Mouse (Mus musculus) midbrain, embryonic 14.5 days (tissue): ENCODE measurements around the gene Nos2. TPM values are rescaled to one million over a fixed set of nuclear protein-coding genes. Genes with fewer than 3 reads are reported as not detected.

Source experiments
- ATAC-seq: fragments of 200-750 bp; cut with Nextera tagmentation; 2 replicates; pipeline ENCODE4 v1.8.0; 2017; ENCODE audit warnings: moderate number of reproducible peaks, moderate library complexity; ENCODE audit not compliant: low FRiP score, low TSS enrichment
- DNase-seq: peaks from one replicate; pipeline ENCODE4 v3.0.0-alpha.2; 2015
- H3K27ac ChIP-seq: fragments of 300-500 bp; sonication (generic); replicated peaks from 2 replicates; pipeline ENCODE4 v1.5.1; 2014; ENCODE audit warnings: mild to moderate bottlenecking, low read depth, low read length, moderate library complexity
- H3K27me3 ChIP-seq: fragments of 300-500 bp; sonication (generic); 2 replicates; pipeline ENCODE4 v1.6.1; 2014; ENCODE audit warnings: low read length, control low read depth, mixed read lengths; ENCODE audit not compliant: control insufficient read depth, insufficient read depth
- H3K36me3 ChIP-seq: fragments of 300-500 bp; sonication (generic); 2 replicates; pipeline ENCODE4 v1.6.1; 2014; ENCODE audit warnings: low read length, control low read depth; ENCODE audit not compliant: control insufficient read depth, insufficient read depth
- H3K4me1 ChIP-seq: fragments of 300-500 bp; sonication (generic); 2 replicates; pipeline ENCODE4 v1.6.1; 2014; ENCODE audit warnings: mild to moderate bottlenecking, antibody characterized with exemption, low read length, control low read depth; ENCODE audit not compliant: control insufficient read depth, insufficient read depth
- H3K4me2 ChIP-seq: fragments of 300-500 bp; sonication (generic); 2 replicates; pipeline ENCODE4 v1.6.1; 2014; ENCODE audit warnings: mild to moderate bottlenecking, low read length, moderate library complexity
- H3K4me3 ChIP-seq: fragments of 300-500 bp; sonication (generic); replicated peaks from 2 replicates; pipeline ENCODE4 v1.5.1; 2014; ENCODE audit warnings: low read depth, low read length
- H3K9ac ChIP-seq: fragments of 300-500 bp; sonication (generic); replicated peaks from 2 replicates; pipeline ENCODE4 v1.6.1; 2014; ENCODE audit warnings: mild to moderate bottlenecking, low read length, moderate library complexity
- H3K9me3 ChIP-seq: fragments of 300-500 bp; sonication (generic); 2 replicates; pipeline ENCODE4 v1.6.1; 2016; ENCODE audit warnings: low read length, control low read depth, mixed read lengths; ENCODE audit not compliant: control insufficient read depth
- WGBS: fragments of 180-500 bp; shearing (Covaris S2); extraction: QIAGEN DNeasy Blood & Tissue Kit; methylation state at CpG from one replicate; pipeline ENCODE4 v1.1.7; 2014; 5-methylcytosine and 5-hydroxymethylcytosine counted together
- polyA plus RNA-seq: library from polyadenylated mRNA; unstranded; fragments of >200 nt; fragmentation: Nextera tagmentation; extraction: Ambion mirVana; gene quantifications from 2 replicates; pipeline ENCODE4 v1.2.1, GENCODE M21; 2014

Gene Nos2
- polyA plus RNA-seq, 1 experiment from 2014 or later, result 1.3 TPM

GRCm38 (mm10) chr11:78915473-78915872 is 5.1 kb upstream of the Nos2 start:
- WGBS, result 85% methylated on average over 6 of the region's 6 CpGs
- no peak overlapping the region for H3K4me2 ChIP-seq
- DNase-seq (no peak), ATAC-seq (no peak)
- no peaks in the 10 kb centered on the region for H3K36me3 ChIP-seq
- no peak overlapping the region for H3K27ac ChIP-seq
- no peak overlapping the region for H3K4me3 ChIP-seq
- H3K27me3 ChIP-seq, result no peaks in the 10 kb centered on the region
- no peaks in the 10 kb centered on the region for H3K9me3 ChIP-seq
- no peak overlapping the region for H3K9ac ChIP-seq
- no peaks in the 10 kb centered on the region for H3K4me1 ChIP-seq

- Histone ChIP-seq H3K36me3 (no peaks in the 10 kb centered on the region), H3K4me3 (no peak overlapping the region), H3K4me2 (no peak overlapping the region), H3K4me1 (no peaks in the 10 kb centered on the region), H3K27ac (no peak overlapping the region), H3K9me3 (no peaks in the 10 kb centered on the region), H3K27me3 (no peaks in the 10 kb centered on the region), H3K9ac (no peak overlapping the region)
- no peak for DNase-seq
- no peak for ATAC-seq
- 74% methylated on average over 1 of the region's 1 CpGs for WGBS
These were observed 4.2 kb upstream of the Nos2 start for GRCm38 (mm10) chr11:78916410-78916809.

GRCm38 (mm10) chr11:78919745-78920144 is 842 bp upstream of the Nos2 start:
- Histone ChIP-seq H3K27ac (no peak overlapping the region), H3K27me3 (peaks cover 17% of the 10 kb centered on the region), H3K9me3 (no peaks in the 10 kb centered on the region), H3K9ac (no peak overlapping the region), H3K4me1 (no peaks in the 10 kb centered on the region), H3K36me3 (no peaks in the 10 kb centered on the region), H3K4me2 (no peak overlapping the region), H3K4me3 (no peak overlapping the region)
- no peak for DNase-seq
- 77% methylated on average over 4 of the region's 4 CpGs for WGBS
- ATAC-seq, result no peak

DNA sequence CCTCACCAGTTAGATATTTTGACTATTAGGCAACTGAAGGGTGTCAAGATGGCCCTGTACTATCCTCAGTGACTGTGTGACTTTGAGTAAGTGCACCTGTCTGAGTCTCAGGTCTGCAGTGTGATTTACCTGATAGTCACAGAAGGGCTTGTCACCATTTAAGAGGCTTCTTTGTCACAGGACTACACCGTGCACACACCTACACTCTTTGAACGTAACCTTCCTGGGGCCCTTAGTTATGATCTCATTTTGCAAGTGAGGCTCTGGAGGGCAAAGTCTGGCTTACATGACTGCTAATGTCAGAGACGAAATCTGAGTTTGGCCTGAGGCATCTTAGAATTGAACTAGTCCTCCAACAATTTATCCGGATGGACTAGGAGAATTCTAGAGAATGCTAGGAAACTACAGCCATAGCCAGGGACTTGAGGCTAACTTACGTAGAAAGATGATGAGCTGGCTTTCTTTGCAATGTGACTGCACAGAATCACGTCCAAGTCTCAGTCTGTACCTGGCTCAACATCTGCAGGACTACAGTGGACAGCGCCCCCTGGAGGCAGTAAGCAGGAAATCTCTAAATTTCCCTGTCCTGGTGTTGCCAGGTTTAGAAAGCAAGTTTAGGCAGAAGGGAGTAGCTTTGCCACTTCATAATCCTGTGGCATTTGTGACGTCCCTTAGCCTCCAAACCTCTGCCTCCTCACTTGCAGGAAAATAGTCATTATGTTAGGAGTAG is 2.3 kb downstream of the Nos2 start:
- no peak overlapping the region for H3K4me3 ChIP-seq

GRCm38 (mm10) chr11:78924111-78924510 is 3.5 kb downstream of the Nos2 start:
- Histone ChIP-seq H3K9ac (no peak overlapping the region), H3K27me3 (peaks cover 39% of the 10 kb centered on the region), H3K4me1 (0 out of 2 replicates have a peak, but pooled peaks cover 3% of the 10 kb centered on the region), H3K4me2 (no peak overlapping the region), H3K36me3 (no peaks in the 10 kb centered on the region), H3K4me3 (no peak overlapping the region), H3K9me3 (no peaks in the 10 kb centered on the region), H3K27ac (no peak overlapping the region)
- ATAC-seq (no peak), DNase-seq (no peak)
- 15% methylated on average over 9 of the region's 9 CpGs for WGBS

More for the DNA sequence above, 2.3 kb downstream of the Nos2 start:
- WGBS, result 38% methylated on average over 8 of the region's 8 CpGs
- Histone ChIP-seq H3K4me2 (no peak overlapping the region), H3K9me3 (no peaks in the 10 kb centered on the region), H3K27me3 (peaks cover 39% of the 10 kb centered on the region), H3K4me1 (0 out of 2 replicates have a peak, but pooled peaks cover 3% of the 10 kb centered on the region), H3K36me3 (no peaks in the 10 kb centered on the region), H3K27ac (no peak overlapping the region), H3K9ac (no peak overlapping the region)
- DNase-seq (peak; percentile 78), ATAC-seq (no peak)

GRCm38 (mm10) chr11:78924916-78925315 is 4.3 kb downstream of the Nos2 start:
- H3K4me3 ChIP-seq, result peak overlapping the region; percentile 26
- peak overlapping the region; percentile 52 for H3K4me2 ChIP-seq
- DNase-seq (peak; percentile 56), ATAC-seq (no peak)
- H3K36me3 ChIP-seq, result no peaks in the 10 kb centered on the region
- peaks cover 39% of the 10 kb centered on the region for H3K27me3 ChIP-seq
- WGBS, result under 1% methylated on average over 37 of the region's 37 CpGs
- H3K4me1 ChIP-seq, result 0 out of 2 replicates have a peak, but pooled peaks cover 3% of the 10 kb centered on the region
- no peak overlapping the region; the same call in 1 of the 2 replicates for H3K9ac ChIP-seq
- H3K27ac ChIP-seq, result no peak overlapping the region
- H3K9me3 ChIP-seq, result no peaks in the 10 kb centered on the region

GRCm38 (mm10) chr11:78929345-78929744 is 8.8 kb downstream of the Nos2 start:
- Histone ChIP-seq H3K4me2 (no peak overlapping the region), H3K27me3 (peaks cover 25% of the 10 kb centered on the region), H3K9ac (no peak overlapping the region), H3K9me3 (no peaks in the 10 kb centered on the region), H3K4me1 (0 out of 2 replicates have a peak, but pooled peaks cover 3% of the 10 kb centered on the region), H3K4me3 (no peak overlapping the region), H3K27ac (no peak overlapping the region), H3K36me3 (no peaks in the 10 kb centered on the region)
- ATAC-seq, result no peak
- peak; percentile 70 for DNase-seq
- 65% methylated on average over 5 of the region's 5 CpGs for WGBS

- H3K27me3 ChIP-seq, result no peaks in the 10 kb centered on the region
These were observed 13.7 kb downstream of the Nos2 start for GRCm38 (mm10) chr11:78934307-78934706.

GRCm38 (mm10) chr11:78934727-78935126 is 14.1 kb downstream of the Nos2 start:
- no peaks in the 10 kb centered on the region for H3K9me3 ChIP-seq
- no peak overlapping the region for H3K4me2 ChIP-seq
- ATAC-seq (no peak), DNase-seq (no peak)
- 91% methylated on average over 4 of the region's 4 CpGs for WGBS
- peaks cover 4% of the 10 kb centered on the region; the same call in 1 of the 2 replicates for H3K4me1 ChIP-seq
- H3K27ac ChIP-seq, result no peak overlapping the region
- no peaks in the 10 kb centered on the region for H3K36me3 ChIP-seq
- H3K27me3 ChIP-seq, result no peaks in the 10 kb centered on the region
- H3K4me3 ChIP-seq, result no peak overlapping the region
- H3K9ac ChIP-seq, result no peak overlapping the region

More at GRCm38 (mm10) chr11:78934307-78934706, 13.7 kb downstream of the Nos2 start:
- no peak overlapping the region for H3K4me3 ChIP-seq
- no peak overlapping the region for H3K27ac ChIP-seq
- ATAC-seq (no peak), DNase-seq (no peak)
- H3K4me2 ChIP-seq, result no peak overlapping the region
- no peak overlapping the region for H3K9ac ChIP-seq
- H3K9me3 ChIP-seq, result no peaks in the 10 kb centered on the region
- 82% methylated on average over 7 of the region's 7 CpGs for WGBS
- H3K4me1 ChIP-seq, result peaks cover 4% of the 10 kb centered on the region; the same call in 1 of the 2 replicates
- H3K36me3 ChIP-seq, result no peaks in the 10 kb centered on the region
